Mouse (Mus musculus): ENCODE measurements around the gene Scn4a.
A peak's percentile ranks its signal among the peaks of the same experiment; 100 is the strongest.

The Scn4a gene

GRCm38 (mm10) chr11:106314333-106314812 lies 38.7 kb downstream of the Scn4a start, which contains the start of gene Cd79b:
Gene Cd79b, minus strand, starts transcription at chr11:106314762.
- no peak for DNase-seq (ENCODE audit: low spot score in 2 of 2)

GRCm38 (mm10) chr11:106313533-106313932 lies 39.6 kb downstream of the Scn4a start:
- DNase-seq (ENCODE audit: low spot score in 2 of 2): no peak

- DNase-seq (ENCODE audit: low spot score in 2 of 2): no peak
Measured at GRCm38 (mm10) chr11:106310123-106310522, 43.0 kb downstream of the Scn4a start.

- DNase-seq (ENCODE audit: low spot score in 2 of 2): no peak
Measured at GRCm38 (mm10) chr11:106308162-106308561, 44.9 kb downstream of the Scn4a start.

GRCm38 (mm10) chr11:106307432-106307831 lies 45.7 kb downstream of the Scn4a start:
- no peak for DNase-seq (ENCODE audit: low spot score in 2 of 2)

- DNase-seq (ENCODE audit: low spot score in 2 of 2): no peak
Measured at GRCm38 (mm10) chr11:106306758-106307157, 46.3 kb downstream of the Scn4a start.

GRCm38 (mm10) chr11:106306065-106306385 lies 47.1 kb downstream of the Scn4a start:
- DNase-seq (ENCODE audit: low spot score in 2 of 2): no peak

- no peak for DNase-seq (ENCODE audit: low spot score in 2 of 2)
Measured at GRCm38 (mm10) chr11:106305348-106306064, 47.6 kb downstream of the Scn4a start.

GRCm38 (mm10) chr11:106302634-106303033 lies 50.5 kb downstream of the Scn4a start:
- DNase-seq (ENCODE audit: low spot score in 2 of 2): peak in 1 of 2 experiments; percentile 32

- no peak for DNase-seq (ENCODE audit: low spot score in 2 of 2)
Measured at GRCm38 (mm10) chr11:106301765-106302164, 51.3 kb downstream of the Scn4a start, which contains the start of gene Gh. Gene Gh, minus strand, starts transcription at chr11:106301865.

- no peak for DNase-seq (ENCODE audit: low spot score in 2 of 2)
Measured at GRCm38 (mm10) chr11:106291861-106292260, 61.2 kb downstream of the Scn4a start.

- no peak for DNase-seq (ENCODE audit: low spot score in 2 of 2)
Measured at GRCm38 (mm10) chr11:106290376-106290775, 62.7 kb downstream of the Scn4a start.

- no peak for DNase-seq (ENCODE audit: low spot score in 2 of 2)
Measured at GRCm38 (mm10) chr11:106289369-106289768, 63.7 kb downstream of the Scn4a start.

GRCm38 (mm10) chr11:106286987-106287386 lies 66.1 kb downstream of the Scn4a start:
- DNase-seq (ENCODE audit: low spot score in 2 of 2): no peak

- no peak for DNase-seq (ENCODE audit: low spot score in 2 of 2)
Measured at GRCm38 (mm10) chr11:106286206-106286605, 66.9 kb downstream of the Scn4a start.

GRCm38 (mm10) chr11:106284126-106284525 lies 69.0 kb downstream of the Scn4a start:
- DNase-seq (ENCODE audit: low spot score in 2 of 2): no peak

- no peak for DNase-seq (ENCODE audit: low spot score in 2 of 2)
Measured at GRCm38 (mm10) chr11:106283371-106283770, 69.7 kb downstream of the Scn4a start.

- DNase-seq (ENCODE audit: low spot score in 2 of 2): no peak
Measured at GRCm38 (mm10) chr11:106282452-106282851, 70.6 kb downstream of the Scn4a start.

- DNase-seq (ENCODE audit: low spot score in 2 of 2): peak; percentile 91 to 95
Measured at GRCm38 (mm10) chr11:106276454-106276853, 76.6 kb downstream of the Scn4a start, which contains the start of gene Tcam1. Gene Tcam1, plus strand, starts transcription at chr11:106276672.

- no peak for DNase-seq (ENCODE audit: low spot score in 2 of 2)
Measured at GRCm38 (mm10) chr11:106274971-106275411, 78.1 kb downstream of the Scn4a start.

- no peak for DNase-seq (ENCODE audit: low spot score in 2 of 2)
Measured at GRCm38 (mm10) chr11:106274374-106274773, 78.7 kb downstream of the Scn4a start.

GRCm38 (mm10) chr11:106273811-106274210 lies 79.3 kb downstream of the Scn4a start:
- no peak for DNase-seq (ENCODE audit: low spot score in 2 of 2)

- DNase-seq (ENCODE audit: low spot score in 2 of 2): no peak
Measured at GRCm38 (mm10) chr11:106273311-106273684, 79.8 kb downstream of the Scn4a start.
